Mouse (Mus musculus) intestine, embryonic 16.5 days (tissue): Measurements from ENCODE around the gene Kifc3. TPM values are rescaled to one million over a fixed set of nuclear protein-coding genes. Genes with fewer than 3 reads are reported as not detected.

Experiments used
- ATAC-seq: fragments of 200-750 bp; cut with Nextera tagmentation; 2 replicates; pipeline ENCODE4 v1.8.0; 2017; ENCODE audit warnings: moderate TSS enrichment, moderate library complexity
- H3K27ac ChIP-seq: fragments of 300-500 bp; sonication (generic); 2 replicates; pipeline ENCODE4 v1.5.1; 2014; ENCODE audit warnings: mild to moderate bottlenecking, low read length
- H3K27me3 ChIP-seq: fragments of 300-500 bp; sonication (generic); replicated peaks from 2 replicates; pipeline ENCODE4 v1.6.1; 2014; ENCODE audit warnings: low read length, control low read depth, mixed read lengths; ENCODE audit not compliant: control insufficient read depth, insufficient read depth
- H3K36me3 ChIP-seq: fragments of 300-500 bp; sonication (generic); 2 replicates; pipeline ENCODE4 v1.6.1; 2014; ENCODE audit warnings: low read length, control low read depth; ENCODE audit not compliant: control insufficient read depth, insufficient read depth
- H3K4me1 ChIP-seq: fragments of 300-500 bp; sonication (generic); 2 replicates; pipeline ENCODE4 v1.6.1; 2014; ENCODE audit warnings: low read length, control low read depth, mixed read lengths; ENCODE audit not compliant: control insufficient read depth, insufficient read depth
- H3K4me2 ChIP-seq: fragments of 300-500 bp; sonication (generic); 2 replicates; pipeline ENCODE4 v1.6.1; 2014; ENCODE audit warnings: low read depth, low read length, control low read depth
- H3K4me3 ChIP-seq: fragments of 300-500 bp; sonication (generic); 2 replicates; pipeline ENCODE4 v1.5.1; 2014; ENCODE audit warnings: mild to moderate bottlenecking, low read length
- H3K9ac ChIP-seq: fragments of 300-500 bp; sonication (generic); 2 replicates; pipeline ENCODE4 v1.6.1; 2014; ENCODE audit warnings: low read depth, low read length
- H3K9me3 ChIP-seq: fragments of 300-500 bp; sonication (generic); 2 replicates; pipeline ENCODE4 v1.6.1; 2016; ENCODE audit warnings: low read length, control low read depth; ENCODE audit not compliant: control insufficient read depth
- WGBS: fragments of 180-500 bp; shearing (Covaris S2); extraction: QIAGEN DNeasy Blood & Tissue Kit; methylation state at CpG from one replicate; pipeline ENCODE4 v1.1.7; 2014; 5-methylcytosine and 5-hydroxymethylcytosine counted together
- polyA plus RNA-seq: library from polyadenylated mRNA; unstranded; fragments of >200 nt; fragmentation: Nextera tagmentation; extraction: Ambion mirVana; gene quantifications from 2 replicates; pipeline ENCODE4 v1.2.1, GENCODE M21; 2015

Gene Kifc3
- polyA plus RNA-seq, 1 experiment from 2014 or later, result 23.4 TPM

- H3K27ac ChIP-seq, result no peak overlapping the region
- no peaks in the 10 kb centered on the region for H3K4me1 ChIP-seq
- H3K4me3 ChIP-seq, result no peak overlapping the region
- no peaks in the 10 kb centered on the region for H3K27me3 ChIP-seq
- H3K9ac ChIP-seq, result no peak overlapping the region
- H3K9me3 ChIP-seq, result no peaks in the 10 kb centered on the region
- no peak overlapping the region for H3K4me2 ChIP-seq
- no peak for ATAC-seq
- 85% methylated on average over 3 of the region's 3 CpGs for WGBS
- peaks cover 6% of the 10 kb centered on the region for H3K36me3 ChIP-seq
Observed at GRCm38 (mm10) chr8:95112594-95112993, 90.0 kb downstream of the Kifc3 start.

GRCm38 (mm10) chr8:95107306-95107705, 95.3 kb downstream of the Kifc3 start:
- ATAC-seq, result no peak
- H3K27me3 ChIP-seq, result no peaks in the 10 kb centered on the region
- no peak overlapping the region for H3K4me3 ChIP-seq
- H3K9ac ChIP-seq, result no peak overlapping the region
- H3K36me3 ChIP-seq, result peaks cover 15% of the 10 kb centered on the region
- no peak overlapping the region for H3K4me2 ChIP-seq
- no peaks in the 10 kb centered on the region for H3K9me3 ChIP-seq
- H3K4me1 ChIP-seq, result no peaks in the 10 kb centered on the region
- H3K27ac ChIP-seq, result no peak overlapping the region
- 93% methylated on average over 13 of the region's 13 CpGs for WGBS

GRCm38 (mm10) chr8:95101972-95102371, 100.6 kb downstream of the Kifc3 start:
- Histone ChIP-seq H3K27ac (no peak overlapping the region), H3K27me3 (no peaks in the 10 kb centered on the region), H3K36me3 (peaks cover 21% of the 10 kb centered on the region), H3K9me3 (no peaks in the 10 kb centered on the region), H3K4me3 (no peak overlapping the region), H3K4me1 (no peaks in the 10 kb centered on the region), H3K4me2 (no peak overlapping the region), H3K9ac (no peak overlapping the region)
- no peak for ATAC-seq
- 73% methylated on average over 4 of the region's 4 CpGs for WGBS

- no peaks in the 10 kb centered on the region for H3K27me3 ChIP-seq
- 21% methylated on average over 5 of the region's 5 CpGs for WGBS
- peak; percentile 68 for ATAC-seq
Observed at GRCm38 (mm10) chr8:95099009-95099408, 103.6 kb downstream of the Kifc3 start.

GRCm38 (mm10) chr8:95093574-95093973, 109.0 kb downstream of the Kifc3 start:
- no peaks in the 10 kb centered on the region for H3K9me3 ChIP-seq
- no peaks in the 10 kb centered on the region for H3K27me3 ChIP-seq
- H3K36me3 ChIP-seq, result peaks cover 7% of the 10 kb centered on the region; the same call in 1 of the 2 replicates
- ATAC-seq, result no peak
- H3K4me2 ChIP-seq, result no peak overlapping the region
- 78% methylated on average over 4 of the region's 4 CpGs for WGBS
- no peak overlapping the region for H3K4me3 ChIP-seq
- no peaks in the 10 kb centered on the region for H3K4me1 ChIP-seq
- H3K9ac ChIP-seq, result no peak overlapping the region
- no peak overlapping the region for H3K27ac ChIP-seq

More at GRCm38 (mm10) chr8:95099009-95099408, 103.6 kb downstream of the Kifc3 start:
- H3K4me1 ChIP-seq, result no peaks in the 10 kb centered on the region
- no peak overlapping the region for H3K9ac ChIP-seq
- H3K4me2 ChIP-seq, result no peak overlapping the region
- H3K4me3 ChIP-seq, result no peak overlapping the region
- no peaks in the 10 kb centered on the region for H3K9me3 ChIP-seq
- no peak overlapping the region for H3K27ac ChIP-seq
- H3K36me3 ChIP-seq, result peaks cover 18% of the 10 kb centered on the region

- no peak overlapping the region for H3K27ac ChIP-seq
- no peak overlapping the region for H3K4me3 ChIP-seq
- 84% methylated on average over 7 of the region's 7 CpGs for WGBS
- no peak for ATAC-seq
- no peak overlapping the region for H3K9ac ChIP-seq
- H3K4me2 ChIP-seq, result no peak overlapping the region
- H3K9me3 ChIP-seq, result no peaks in the 10 kb centered on the region
- H3K36me3 ChIP-seq, result 0 out of 2 replicates have a peak, but pooled peaks cover 4% of the 10 kb centered on the region
- peaks cover 18% of the 10 kb centered on the region for H3K4me1 ChIP-seq
- H3K27me3 ChIP-seq, result no peaks in the 10 kb centered on the region
Observed at GRCm38 (mm10) chr8:95085432-95086141, 117.0 kb downstream of the Kifc3 start.

- ATAC-seq, result no peak
- 78% methylated on average over 10 of the region's 10 CpGs for WGBS
- Histone ChIP-seq H3K9ac (no peak overlapping the region), H3K9me3 (no peaks in the 10 kb centered on the region), H3K4me3 (no peak overlapping the region), H3K36me3 (0 out of 2 replicates have a peak, but pooled peaks cover 4% of the 10 kb centered on the region), H3K27ac (no peak overlapping the region), H3K4me2 (no peak overlapping the region), H3K27me3 (no peaks in the 10 kb centered on the region), H3K4me1 (peaks cover 18% of the 10 kb centered on the region)
Observed at GRCm38 (mm10) chr8:95084744-95085431, 117.7 kb downstream of the Kifc3 start.

GRCm38 (mm10) chr8:95084261-95084660, 118.4 kb downstream of the Kifc3 start:
- Histone ChIP-seq H3K27me3 (no peaks in the 10 kb centered on the region), H3K4me1 (peaks cover 18% of the 10 kb centered on the region), H3K9me3 (no peaks in the 10 kb centered on the region), H3K36me3 (0 out of 2 replicates have a peak, but pooled peaks cover 4% of the 10 kb centered on the region), H3K27ac (no peak overlapping the region), H3K4me2 (no peak overlapping the region), H3K9ac (no peak overlapping the region), H3K4me3 (no peak overlapping the region)
- 88% methylated on average over 4 of the region's 4 CpGs for WGBS
- ATAC-seq, result no peak

- Histone ChIP-seq H3K4me3 (peak overlapping the region; percentile 74), H3K27me3 (no peaks in the 10 kb centered on the region), H3K4me2 (peak overlapping the region; percentile 92), H3K36me3 (0 out of 2 replicates have a peak, but pooled peaks cover 4% of the 10 kb centered on the region), H3K4me1 (peaks cover 18% of the 10 kb centered on the region), H3K9ac (peak overlapping the region; percentile 77), H3K27ac (no peak overlapping the region), H3K9me3 (no peaks in the 10 kb centered on the region)
- 10% methylated on average over 11 of the region's 11 CpGs for WGBS
- ATAC-seq, result no peak
Observed at GRCm38 (mm10) chr8:95081650-95082049, 121.0 kb downstream of the Kifc3 start.
